9 mouse cellular contexts compared by ENCODE assay signal in the genomic region with DNA sequence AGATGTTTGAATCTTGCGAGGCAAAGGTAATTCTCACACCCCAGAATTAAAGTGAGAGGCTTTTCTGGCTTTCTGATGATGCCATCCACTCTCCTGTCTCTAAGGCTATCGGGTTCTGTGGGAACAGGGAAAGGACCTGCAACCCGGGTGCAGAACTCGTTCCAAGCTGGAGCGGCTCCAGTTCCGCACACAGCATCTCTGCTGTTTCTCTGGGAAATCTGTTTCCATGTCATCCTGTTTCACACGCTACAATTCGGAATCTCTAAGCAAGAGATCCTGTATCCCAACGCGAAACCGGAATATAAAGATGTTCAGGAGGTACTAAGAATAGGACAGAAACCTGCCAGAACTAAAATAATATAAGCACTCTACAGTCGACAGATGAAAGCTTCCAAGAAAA. TPM values are rescaled to one million over a fixed set of nuclear protein-coding genes. Genes with fewer than 3 reads are reported as not detected.
A peak's percentile ranks its signal among the peaks of the same experiment; 100 is the strongest.
DNase-seq lines count a peak whose midpoint lies in the region; ATAC-seq and TF ChIP-seq lines count a peak whose summit lies in the region.
"Had no signal": no experiment of that assay in that cellular context is flagged by ENCODE, and none has a peak within 500 bp of the region (broad histone marks: within the 10 kb centered on the region; RNA-seq: fewer than 3 reads in every experiment).

No protein-coding gene starts in this region.

- peak overlapping the region; percentile 72 for H3K4me3 ChIP-seq in heart, embryonic 11.5 days (ENCODE audit: low read depth, low read length)
- H3K4me3 ChIP-seq in CH12.LX (replicated peaks in 1 of 3; ENCODE audit: low read depth in 2 of 3, low read length in 2 of 3, poor library complexity in 1 of 3): peak overlapping the region; percentile 73 to 80 (median 77)
- H3K4me3 ChIP-seq in embryonic facial prominence, embryonic 13.5 days: 0 out of 2 replicates have a peak overlapping the region, but pooled peaks have one; percentile 56

- H3K9ac ChIP-seq in heart, embryonic 11.5 days (ENCODE audit: low read depth, low read length): peak overlapping the region; percentile 72
- H3K9ac ChIP-seq in CH12.LX (ENCODE audit: insufficient read depth, low read depth): 0 out of 2 replicates have a peak overlapping the region, but pooled peaks have one; percentile 10
- H3K9ac ChIP-seq in embryonic facial prominence, embryonic 13.5 days: no peak overlapping the region
- H3K9ac ChIP-seq: lung, embryonic 14.5 days had no signal

- dilution Hi-C loops in CH12.LX (cut with MboI; ENCODE audit: extremely low pct_ligation_motif_present, extremely low pct_unique_long_range_greater_than_20kb, low sequenced_read_pairs): no loop called here

- no peak for TF ChIP-seq CTCF in CH12.LX (conservative IDR thresholded peaks at IDR 0.05 in 1 of 2, IDR thresholded peaks at IDR 0.05 in 1 of 2; ENCODE audit: low read depth in 2 of 2, low read length in 2 of 2)

- TF ChIP-seq RAD21 in CH12.LX (IDR thresholded peaks at IDR 0.05; ENCODE audit: low read depth, low read length): no peak

- no peak for ATAC-seq in heart, embryonic 11.5 days (replicated peaks; ENCODE audit: insufficient number of reproducible peaks, low FRiP score, low TSS enrichment)
- no peak for ATAC-seq in embryonic facial prominence, embryonic 13.5 days (ENCODE audit: insufficient number of reproducible peaks, insufficient read depth, low FRiP score, low TSS enrichment, low read depth)

- no peaks in the 10 kb centered on the region for H3K9me3 ChIP-seq in heart, embryonic 11.5 days (replicated peaks; ENCODE audit: control insufficient read depth, low read length)
- peaks cover 3% of the 10 kb centered on the region for H3K9me3 ChIP-seq in CH12.LX (replicated peaks; ENCODE audit: low read length)
- H3K9me3 ChIP-seq in embryonic facial prominence, embryonic 13.5 days: no peaks in the 10 kb centered on the region

- H3K4me2 ChIP-seq in heart, embryonic 11.5 days: peak overlapping the region; percentile 90
- H3K4me2 ChIP-seq in CH12.LX (ENCODE audit: insufficient read depth, low read depth, poor library complexity, severe bottlenecking): peak overlapping the region; percentile 69
- peak overlapping the region; percentile 98; the same call in 1 of the 2 replicates for H3K4me2 ChIP-seq in embryonic facial prominence, embryonic 13.5 days

- 34% methylated on average over 12 of the region's 12 CpGs for WGBS in heart, embryonic 11.5 days (ENCODE audit: insufficient replicate concordance)
- 28% methylated on average over 12 of the region's 12 CpGs for WGBS in embryonic facial prominence, embryonic 13.5 days

- peaks cover 34% of the 10 kb centered on the region for H3K27me3 ChIP-seq in heart, embryonic 11.5 days (ENCODE audit: control insufficient read depth, insufficient read depth, low read length)
- H3K27me3 ChIP-seq in CH12.LX (replicated peaks): peaks cover 5% of the 10 kb centered on the region
- peaks cover 89% of the 10 kb centered on the region for H3K27me3 ChIP-seq in embryonic facial prominence, embryonic 13.5 days

- no peak for DNase-seq in heart, postnatal 14 days
- no peak for DNase-seq in CH12.LX (ENCODE audit: extremely low read depth)
- peak; percentile 17 for DNase-seq in left cerebral cortex, postnatal 4 days
- DNase-seq in gastrocnemius, postnatal 36 days: no peak
- DNase-seq in adrenal gland, adult 18-20 months (ENCODE audit: low spot score in 2 of 2): no peak
- no peak for DNase-seq in gastrocnemius, adult 8-10 months (ENCODE audit: low spot score in 2 of 2)
- DNase-seq: lung, embryonic 14.5 days had no signal

- intact Hi-C loops in heart, postnatal 14 days (cut with DNase I): loop anchor here (5.0 kb wide), 1 partner anchor 74 kb away; no protein-coding TSS in a partner anchor
- intact Hi-C loops in left cerebral cortex, postnatal 4 days (cut with DNase I): loop anchor here (5.0 kb wide), 1 partner anchor 174 kb away; no protein-coding TSS in a partner anchor
- intact Hi-C loops in gastrocnemius, postnatal 36 days (cut with DNase I): no loop called here

- H3K36me3 ChIP-seq in heart, embryonic 11.5 days (ENCODE audit: control insufficient read depth, insufficient read depth, low read length): no peaks in the 10 kb centered on the region
- H3K36me3 ChIP-seq in CH12.LX (replicated peaks in 1 of 2; ENCODE audit: control insufficient read depth in 1 of 2, insufficient read depth in 1 of 2, low read length in 1 of 2): peaks cover 0 to 15% of the 10 kb centered on the region in 2 experiments
- no peaks in the 10 kb centered on the region for H3K36me3 ChIP-seq in embryonic facial prominence, embryonic 13.5 days

- H3K27ac ChIP-seq in heart, embryonic 11.5 days (ENCODE audit: low read depth, low read length): no peak overlapping the region
- no peak overlapping the region for H3K27ac ChIP-seq in CH12.LX (ENCODE audit: insufficient read depth, low read depth)
- H3K27ac ChIP-seq in embryonic facial prominence, embryonic 13.5 days: no peak overlapping the region

- in situ Hi-C loops in CH12.LX (cut with MboI; ENCODE audit: low pct_ligation_motif_present, low pct_unique_long_range_greater_than_20kb, low sequenced_read_pairs): loop anchor here (5.0 to 25.0 kb wide), 2 partner anchors 174 to 464 kb away; a partner anchor contains a TSS

- no peak for TF ChIP-seq EP300 in CH12.LX (IDR thresholded peaks at IDR 0.05; ENCODE audit: low read length)

- peaks cover 9% of the 10 kb centered on the region for H3K4me1 ChIP-seq in heart, embryonic 11.5 days (ENCODE audit: control insufficient read depth, insufficient read depth, low read length)
- H3K4me1 ChIP-seq in CH12.LX (ENCODE audit: control insufficient read depth in 1 of 2, insufficient read depth in 2 of 2): peaks cover 13 to 60% of the 10 kb centered on the region in 2 experiments
- H3K4me1 ChIP-seq in embryonic facial prominence, embryonic 13.5 days: peaks cover 27% of the 10 kb centered on the region

- TF ChIP-seq POLR2A in CH12.LX (IDR thresholded peaks at IDR 0.05; ENCODE audit: low read depth, low read length): no peak

- no peaks in the 10 kb centered on the region; the same call in 1 of the 2 replicates for H3K79me2 ChIP-seq in CH12.LX (replicated peaks; ENCODE audit: control insufficient read depth, extremely low read depth, insufficient read depth, poor library complexity, severe bottlenecking)

TF ChIP-seq in CH12.LX, 34 proteins besides CTCF, POLR2A, EP300 and RAD21:
- no peak for TF ChIP-seq NELFE (IDR thresholded peaks at IDR 0.05; ENCODE audit: low read depth, low read length)
- TF ChIP-seq UBTF (IDR thresholded peaks at IDR 0.05; ENCODE audit: low read depth, low read length): no peak
- TF ChIP-seq MEF2A (IDR thresholded peaks at IDR 0.05; ENCODE audit: borderline replicate concordance, low read depth, low read length): no peak
- no peak for TF ChIP-seq MXI1 (IDR thresholded peaks at IDR 0.05; ENCODE audit: low read depth, low read length)
- no peak for TF ChIP-seq POLR2AphosphoS2 (IDR thresholded peaks at IDR 0.05; ENCODE audit: low read depth, low read length)
- no peak for TF ChIP-seq PAX5 (IDR thresholded peaks at IDR 0.05; ENCODE audit: low read length)
- TF ChIP-seq CHD1 (IDR thresholded peaks at IDR 0.05; ENCODE audit: low read depth, low read length): no peak
- TF ChIP-seq JUND (conservative IDR thresholded peaks at IDR 0.05; ENCODE audit: low read depth, low read length): no peak
- TF ChIP-seq NRF1 (IDR thresholded peaks at IDR 0.05; ENCODE audit: low read depth, low read length): no peak
- no peak for TF ChIP-seq E2F4 (IDR thresholded peaks at IDR 0.05; ENCODE audit: insufficient replicate concordance, low read depth, low read length)
- no peak for TF ChIP-seq MAZ (IDR thresholded peaks at IDR 0.05; ENCODE audit: low read depth, low read length)
- TF ChIP-seq BHLHE40 (IDR thresholded peaks at IDR 0.05; ENCODE audit: low read depth, low read length): no peak

RNA-seq across cellular contexts. Expression of a gene that starts 3.2 kb away (rescaled TPM):
- polyA plus RNA-seq in heart, embryonic 11.5 days (2014; fragmentation: Nextera tagmentation; extraction: Ambion mirVana): 30.5 and 32.0 TPM in 2 replicates
- total RNA-seq in heart, postnatal 14 days (2021): 1 to 10 TPM; 2.6 to 7.2 TPM
- total RNA-seq in CH12.LX (2012; rRNA removed): 4.2 and 4.5 TPM in 2 replicates
- 5.3 and 8.1 TPM in 2 replicates for total RNA-seq in CH12.LX (2014; rRNA removed)
- 10.0 and 11.2 TPM in 2 replicates for polyA plus RNA-seq in CH12.LX (2012; ENCODE audit: insufficient read length, low read depth)
- polyA plus RNA-seq in embryonic facial prominence, embryonic 13.5 days (2015; fragmentation: Nextera tagmentation; extraction: Ambion mirVana): 8.8 and 9.4 TPM in 2 replicates
- total RNA-seq in left cerebral cortex, postnatal 4 days (2021): 10 to 100 TPM; 23.8 to 32.5 TPM
- total RNA-seq in gastrocnemius, postnatal 36 days (2021): not detected
- under 1 TPM in 1 of 2 experiments, not detected in 1; 0.90 TPM for total RNA-seq in adrenal gland, adult 18-20 months (2021)
- not detected for total RNA-seq in gastrocnemius, adult 8-10 months (2022)

RNA-seq across cellular contexts. Expression of a gene that starts 53.1 kb away (rescaled TPM):
- polyA plus RNA-seq in heart, embryonic 11.5 days (2014; fragmentation: Nextera tagmentation; extraction: Ambion mirVana): 0.86 and 1.3 TPM in 2 replicates
- under 1 TPM; 0.33 to 0.44 TPM for total RNA-seq in heart, postnatal 14 days (2021)
- total RNA-seq in CH12.LX (2012; rRNA removed) (not detected in 2 replicates), CH12.LX (2014; rRNA removed) (not detected in 2 replicates)
- not detected in 2 replicates for polyA plus RNA-seq in CH12.LX (2012; ENCODE audit: insufficient read length, low read depth)
- 0.17 TPM in 1 of 2 replicates, not detected in the other for polyA plus RNA-seq in embryonic facial prominence, embryonic 13.5 days (2015; fragmentation: Nextera tagmentation; extraction: Ambion mirVana)
- total RNA-seq in left cerebral cortex, postnatal 4 days (2021): not detected
- total RNA-seq in gastrocnemius, postnatal 36 days (2021): not detected
- under 1 TPM in 1 of 2 experiments, not detected in 1; 0.17 TPM for total RNA-seq in adrenal gland, adult 18-20 months (2021)
- not detected for total RNA-seq in gastrocnemius, adult 8-10 months (2022)
